Mouse (Mus musculus) brain, embryonic 14.5 days (tissue): ENCODE measurements around the gene Cwh43.

Experiments used
- CTCF ChIP-seq: fragments of 200-500 bp; IDR thresholded peaks from 2 replicates; pipeline ENCODE4 v1.5.1; 2012; ENCODE audit warnings: inconsistent platforms, mild to moderate bottlenecking, moderate library complexity, borderline replicate concordance; ENCODE audit not compliant: insufficient read depth, insufficient read length; ENCODE audit errors: extremely low read depth
- POLR2A ChIP-seq: fragments of 200-500 bp; IDR thresholded peaks from 2 replicates; pipeline ENCODE4 v1.6.1; 2012; ENCODE audit warnings: mild to moderate bottlenecking, inconsistent platforms, borderline replicate concordance; ENCODE audit not compliant: poor library complexity, insufficient read depth, insufficient read length, severe bottlenecking; ENCODE audit errors: extremely low read depth

DNA sequence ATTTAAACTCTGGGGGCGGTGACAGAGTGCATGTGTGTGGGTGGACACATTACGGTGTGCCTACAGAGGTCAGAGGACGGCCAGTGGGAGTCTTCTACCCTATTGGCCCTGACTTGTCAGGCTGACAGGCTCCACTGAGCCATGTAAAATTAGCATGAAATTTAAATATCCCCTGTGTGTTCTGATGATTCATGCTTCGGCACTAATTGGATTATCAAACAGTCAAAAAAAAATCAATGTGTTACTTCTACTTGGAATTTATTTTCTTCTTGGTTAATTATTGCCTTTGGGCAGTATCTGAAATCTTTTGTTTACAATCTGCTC lies 22.3 kb upstream of the Cwh43 start:
- no peak for TF ChIP-seq POLR2A
- TF ChIP-seq CTCF, result no peak
